Mouse (Mus musculus): ENCODE data around the gene Caln1. TPM values are rescaled to one million over a fixed set of nuclear protein-coding genes. Genes with fewer than 3 reads are reported as not detected.
A peak's percentile ranks its signal among the peaks of the same experiment; 100 is the strongest.

Caln1 gene
- polyA plus RNA-seq, 2 experiments, result not detected

DNA sequence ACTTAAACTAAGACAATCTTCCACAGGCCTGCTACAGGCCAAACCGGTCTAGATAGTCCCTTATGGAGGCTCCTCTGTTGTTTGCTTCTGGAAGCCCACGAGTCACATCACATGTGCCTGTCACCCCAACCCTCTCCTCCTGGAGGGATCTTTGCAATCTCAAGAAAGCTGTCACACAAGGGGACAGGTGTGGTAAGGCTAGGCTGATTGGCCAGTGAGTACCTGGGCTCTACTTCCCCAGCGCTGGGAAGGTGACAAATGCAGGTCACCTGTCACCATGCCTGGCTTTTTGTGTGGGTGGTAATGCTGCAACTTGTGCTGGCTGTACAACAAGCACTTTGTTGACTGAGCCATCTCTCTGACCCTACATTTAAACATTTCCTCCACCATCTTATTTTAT lies 338.5 kb downstream of the Caln1 start:
- DNase-seq (ENCODE audit: low read depth in 3 of 3, low spot score in 3 of 3) (no peak), ATAC-seq (ENCODE audit: insufficient read depth) (no peak)
- no peaks in the 10 kb centered on the region for H3K27me3 ChIP-seq (ENCODE audit: control insufficient read depth, insufficient read depth, low read length)
- no peak overlapping the region for H3K9ac ChIP-seq (replicated peaks)
- peaks cover 0 to 4% of the 10 kb centered on the region in 2 experiments; a peak in 1 of 4 replicates for H3K4me1 ChIP-seq (replicated peaks; ENCODE audit: control insufficient read depth in 2 of 2, insufficient read depth in 2 of 2, low read length in 1 of 2)
- H3K4me2 ChIP-seq (ENCODE audit: low read depth), result no peak overlapping the region
- H3K9me3 ChIP-seq (ENCODE audit: control insufficient read depth, low read length), result no peaks in the 10 kb centered on the region
- WGBS (ENCODE audit: insufficient replicate concordance), result 51% methylated on average over 3 of the region's 3 CpGs
- H3K4me3 ChIP-seq (ENCODE audit: insufficient read depth in 1 of 2, low read depth in 2 of 2, low read length in 2 of 2), result no peak overlapping the region
- H3K27ac ChIP-seq, result no peak overlapping the region
- no peak for TF ChIP-seq EP300 (IDR thresholded peaks at IDR 0.05; ENCODE audit: low read depth)
- no peak for TF ChIP-seq CTCF (IDR thresholded peaks at IDR 0.05; ENCODE audit: low read depth)
- H3K36me3 ChIP-seq (replicated peaks; ENCODE audit: control insufficient read depth, insufficient read depth, low read depth), result no peaks in the 10 kb centered on the region

DNA sequence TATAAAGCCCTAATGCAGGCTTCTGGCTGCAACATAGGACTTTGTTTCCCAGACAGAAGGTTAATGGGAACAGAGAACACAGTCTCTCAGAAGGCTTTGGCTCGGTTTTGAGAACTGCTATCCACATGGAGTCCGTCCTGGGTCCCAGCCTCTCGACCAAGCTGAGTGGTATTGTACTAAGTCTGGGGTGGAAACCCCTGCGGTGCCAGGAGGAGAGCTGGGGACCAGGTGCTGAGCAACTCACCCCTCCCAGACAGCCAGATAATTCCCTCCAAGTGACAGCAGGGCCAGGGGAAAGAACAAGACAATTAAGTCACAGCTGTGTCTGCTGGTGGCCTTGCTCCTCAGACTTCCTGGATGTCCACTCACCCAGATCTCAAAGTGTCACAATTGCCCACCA lies 339.4 kb downstream of the Caln1 start:
- Histone ChIP-seq H3K9me3 (ENCODE audit: control insufficient read depth, low read length) (no peaks in the 10 kb centered on the region), H3K9ac (replicated peaks) (no peak overlapping the region), H3K4me1 (replicated peaks; ENCODE audit: control insufficient read depth in 2 of 2, insufficient read depth in 2 of 2, low read length in 1 of 2) (peaks cover 0 to 4% of the 10 kb centered on the region in 2 experiments; a peak in 1 of 4 replicates), H3K27ac (no peak overlapping the region), H3K27me3 (ENCODE audit: control insufficient read depth, insufficient read depth, low read length) (no peaks in the 10 kb centered on the region), H3K4me2 (ENCODE audit: low read depth) (no peak overlapping the region), H3K4me3 (ENCODE audit: insufficient read depth in 1 of 2, low read depth in 2 of 2, low read length in 2 of 2) (no peak overlapping the region), H3K36me3 (replicated peaks; ENCODE audit: control insufficient read depth, insufficient read depth, low read depth) (no peaks in the 10 kb centered on the region)
- no peak for DNase-seq (ENCODE audit: low read depth in 3 of 3, low spot score in 3 of 3)
- no peak for ATAC-seq (ENCODE audit: insufficient read depth)
- 49% methylated on average over 4 of the region's 4 CpGs for WGBS (ENCODE audit: insufficient replicate concordance)
- no peak for TF ChIP-seq EP300 (IDR thresholded peaks at IDR 0.05; ENCODE audit: low read depth)

DNA sequence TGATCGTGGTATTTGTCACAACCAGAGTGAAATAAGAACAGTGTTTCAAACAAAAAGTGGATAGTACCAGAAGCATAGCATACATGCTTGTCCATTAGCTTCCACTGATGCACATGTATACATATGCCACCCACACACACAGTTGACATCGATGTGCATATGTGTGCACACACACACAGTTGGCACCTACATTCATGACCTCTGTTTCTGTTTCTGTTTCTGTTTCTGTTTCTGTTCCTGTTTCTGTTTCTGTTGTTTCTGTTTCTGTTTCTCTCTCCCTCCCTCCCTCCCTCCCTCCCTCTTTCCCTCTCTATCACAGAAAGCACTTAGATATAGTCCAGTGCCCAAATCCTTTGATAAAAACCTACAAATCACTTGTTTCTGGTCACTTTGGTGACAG lies 342.4 kb downstream of the Caln1 start:
- Histone ChIP-seq H3K9me3 (ENCODE audit: control insufficient read depth, low read length) (no peaks in the 10 kb centered on the region), H3K4me2 (ENCODE audit: low read depth) (no peak overlapping the region), H3K9ac (replicated peaks) (no peak overlapping the region), H3K36me3 (replicated peaks; ENCODE audit: control insufficient read depth, insufficient read depth, low read depth) (no peaks in the 10 kb centered on the region), H3K27ac (no peak overlapping the region), H3K27me3 (ENCODE audit: control insufficient read depth, insufficient read depth, low read length) (no peaks in the 10 kb centered on the region), H3K4me3 (ENCODE audit: insufficient read depth in 1 of 2, low read depth in 2 of 2, low read length in 2 of 2) (no peak overlapping the region), H3K4me1 (replicated peaks; ENCODE audit: control insufficient read depth in 2 of 2, insufficient read depth in 2 of 2, low read length in 1 of 2) (no peaks in the 10 kb centered on the region; a peak in 1 of 4 replicates)
- WGBS (ENCODE audit: insufficient replicate concordance), result 48% methylated on average over 2 of the region's 2 CpGs
- DNase-seq (ENCODE audit: low read depth in 3 of 3, low spot score in 3 of 3) (no peak), ATAC-seq (ENCODE audit: insufficient read depth) (no peak)
- TF ChIP-seq EP300 (IDR thresholded peaks at IDR 0.05; ENCODE audit: low read depth) (no peak), CTCF (IDR thresholded peaks at IDR 0.05; ENCODE audit: low read depth) (no peak)

DNA sequence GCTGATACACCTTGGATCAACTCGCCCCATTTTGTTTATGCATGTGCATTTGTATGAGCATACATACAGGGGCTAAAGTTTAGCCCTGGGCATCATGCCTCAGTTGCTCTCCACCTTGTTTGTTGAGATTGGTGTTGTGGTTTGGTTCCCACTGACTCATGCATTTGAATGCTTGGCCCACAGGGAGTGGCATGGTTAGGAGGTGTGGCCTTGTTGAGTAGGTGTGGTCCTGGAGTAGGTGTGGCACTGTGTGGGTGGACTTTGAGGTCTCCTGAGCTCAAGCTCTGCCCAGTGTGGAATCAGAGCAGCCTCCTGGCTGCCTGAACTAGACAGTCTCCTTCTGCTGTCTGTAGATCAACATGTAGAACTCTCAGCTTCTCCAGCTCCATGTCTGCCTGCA lies 343.0 kb downstream of the Caln1 start:
- Histone ChIP-seq H3K9me3 (ENCODE audit: control insufficient read depth, low read length) (no peaks in the 10 kb centered on the region), H3K36me3 (replicated peaks; ENCODE audit: control insufficient read depth, insufficient read depth, low read depth) (no peaks in the 10 kb centered on the region), H3K9ac (replicated peaks) (no peak overlapping the region), H3K4me1 (replicated peaks; ENCODE audit: control insufficient read depth in 2 of 2, insufficient read depth in 2 of 2, low read length in 1 of 2) (no peaks in the 10 kb centered on the region), H3K27me3 (ENCODE audit: control insufficient read depth, insufficient read depth, low read length) (no peaks in the 10 kb centered on the region), H3K27ac (no peak overlapping the region), H3K4me3 (ENCODE audit: insufficient read depth in 1 of 2, low read depth in 2 of 2, low read length in 2 of 2) (no peak overlapping the region), H3K4me2 (ENCODE audit: low read depth) (no peak overlapping the region)
- ATAC-seq (ENCODE audit: insufficient read depth), result peak; percentile 52; the same call in 1 of the 2 replicates
- WGBS (ENCODE audit: insufficient replicate concordance), result 54% methylated on average over 1 of the region's 1 CpGs
- TF ChIP-seq EP300 (IDR thresholded peaks at IDR 0.05; ENCODE audit: low read depth) (no peak), CTCF (IDR thresholded peaks at IDR 0.05; ENCODE audit: low read depth) (no peak)
- DNase-seq (ENCODE audit: low read depth in 3 of 3, low spot score in 3 of 3), result no peak

DNA sequence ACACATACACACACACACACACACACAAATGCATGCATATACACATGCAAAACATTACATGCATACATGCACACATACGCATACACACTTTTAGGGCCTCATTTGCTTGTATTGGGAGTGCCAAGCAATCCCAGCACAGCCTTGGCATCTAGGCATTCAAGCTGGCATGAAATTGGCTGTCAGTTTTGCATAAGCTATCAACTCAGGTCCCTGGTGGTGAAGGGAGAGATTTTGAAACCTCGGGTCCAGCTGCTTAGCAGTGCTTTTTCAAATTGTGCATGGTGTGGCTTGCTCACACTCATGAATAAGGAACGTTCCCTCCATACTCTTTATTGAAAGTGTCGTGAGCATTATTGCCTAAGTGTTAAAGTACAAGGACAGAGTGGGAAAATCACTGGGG lies 345.9 kb downstream of the Caln1 start:
- no peak for TF ChIP-seq CTCF (IDR thresholded peaks at IDR 0.05; ENCODE audit: low read depth)
- no peak for TF ChIP-seq EP300 (IDR thresholded peaks at IDR 0.05; ENCODE audit: low read depth)
- no peaks in the 10 kb centered on the region for H3K27me3 ChIP-seq (ENCODE audit: control insufficient read depth, insufficient read depth, low read length)
- no peak for DNase-seq (ENCODE audit: low read depth in 3 of 3, low spot score in 3 of 3)
- H3K9ac ChIP-seq (replicated peaks), result no peak overlapping the region
- no peaks in the 10 kb centered on the region for H3K36me3 ChIP-seq (replicated peaks; ENCODE audit: control insufficient read depth, insufficient read depth, low read depth)
- H3K9me3 ChIP-seq (ENCODE audit: control insufficient read depth, low read length), result no peaks in the 10 kb centered on the region
- WGBS (ENCODE audit: insufficient replicate concordance), result 61% methylated on average over 4 of the region's 4 CpGs
- no peak overlapping the region for H3K4me3 ChIP-seq (ENCODE audit: insufficient read depth in 1 of 2, low read depth in 2 of 2, low read length in 2 of 2)
- H3K4me1 ChIP-seq (replicated peaks; ENCODE audit: control insufficient read depth in 2 of 2, insufficient read depth in 2 of 2, low read length in 1 of 2), result no peaks in the 10 kb centered on the region
- H3K27ac ChIP-seq, result no peak overlapping the region
- H3K4me2 ChIP-seq (ENCODE audit: low read depth), result no peak overlapping the region
- no peak for ATAC-seq (ENCODE audit: insufficient read depth)

All from liver, embryonic 14.5 days (tissue).